Mouse (Mus musculus): ENCODE data around the gene Esf1. TPM values are rescaled to one million over a fixed set of nuclear protein-coding genes. Genes with fewer than 3 reads are reported as not detected.
A peak's percentile ranks its signal among the peaks of the same experiment; 100 is the strongest.
"Not testable (repeated sequence)": the region's sequence is repeated elsewhere in the genome, so short reads cannot be mapped to it uniquely, and the experiment has no call there.

The Esf1 gene
- 23.0 and 27.1 TPM in 2 replicates for total RNA-seq (2021)
- long read RNA-seq, experiment 1, transcript Esf1-201 (14 exons, 3,396 nt), result major isoform, 26 of 35 reads
- long read RNA-seq, experiment 1, partial matches to known transcripts, result 6 of 35 reads
- long read RNA-seq, experiment 1, other reads (novel, unspliced or antisense), result 2 of 35 reads
- long read RNA-seq, experiment 2, transcript Esf1-201 (14 exons, 3,396 nt), result major isoform, 22 of 28 reads
- long read RNA-seq, experiment 2, partial matches to known transcripts, result 5 of 28 reads
- long read RNA-seq, experiment 2, other reads (novel, unspliced or antisense), result 1 of 28 reads

DNA sequence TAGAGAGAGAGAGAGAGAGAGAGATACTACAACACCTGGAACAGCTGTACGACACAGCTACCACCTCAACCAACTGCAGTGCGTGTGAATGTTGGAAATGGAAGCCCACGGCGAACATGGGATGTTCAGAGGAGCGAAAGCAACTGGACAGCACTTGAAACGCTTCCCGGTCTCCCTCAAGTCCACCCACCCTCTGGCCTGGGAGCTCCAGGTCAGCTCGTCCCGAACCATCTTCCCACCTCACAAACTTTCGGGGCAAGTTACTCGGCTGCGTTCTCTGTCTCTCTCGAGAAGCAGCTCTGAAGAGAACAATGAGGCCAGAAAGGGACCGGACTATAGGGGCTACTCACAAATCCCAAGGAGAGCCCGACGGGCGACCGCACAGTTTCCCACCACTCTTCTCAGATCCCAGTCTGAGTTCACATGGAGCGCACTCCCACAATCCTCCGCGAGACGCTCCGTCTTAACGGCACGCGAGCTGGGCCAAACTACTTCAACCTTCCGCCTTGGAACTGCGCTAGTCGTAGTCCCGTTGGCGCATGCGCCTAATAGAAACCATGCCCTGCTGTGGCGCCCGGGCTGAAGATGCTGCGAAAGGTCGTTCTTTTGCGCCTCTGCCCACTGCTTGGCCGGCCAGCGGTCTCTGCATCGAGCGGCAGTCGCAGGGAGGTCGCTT lies at the start of gene Esf1, which contains the start of gene Ndufaf5:
TSS of gene Esf1 (minus strand) at position 438 of the 676 bp plus-strand sequence.
TSS of gene Ndufaf5 (plus strand) at position 523 of the 676 bp plus-strand sequence.
- peak; percentile 97 for DNase-seq

GRCm38 (mm10) chr2:140215965-140216364 lies 45.6 kb upstream of the Esf1 start:
- DNase-seq, result no peak

GRCm38 (mm10) chr2:140215415-140215814 lies 45.1 kb upstream of the Esf1 start:
- no peak for DNase-seq

DNA sequence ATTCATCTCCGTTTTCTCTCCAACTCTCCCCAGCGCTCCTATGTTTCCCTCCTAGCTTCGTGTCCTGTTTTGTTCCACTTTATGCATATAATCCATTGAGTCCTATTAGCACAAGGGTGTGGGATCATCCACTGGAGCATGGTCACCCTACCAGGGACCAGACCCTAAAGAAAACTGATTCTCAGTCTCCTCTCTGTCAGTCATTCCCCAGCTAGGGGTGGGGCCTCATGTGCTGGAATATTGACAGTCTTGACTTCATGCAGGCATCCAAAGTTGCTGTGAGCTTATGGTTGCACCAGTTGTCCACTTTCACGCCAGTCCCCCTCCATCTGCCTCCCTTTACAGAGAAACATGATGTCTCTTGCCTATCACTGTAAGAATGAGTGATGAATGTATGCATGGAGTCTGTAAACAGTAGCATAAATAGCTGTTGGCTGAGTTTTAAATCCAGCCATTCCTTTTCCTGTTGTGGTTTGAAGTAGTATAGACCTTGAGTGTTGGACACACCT lies 44.2 kb upstream of the Esf1 start:
- DNase-seq, result no peak

DNA sequence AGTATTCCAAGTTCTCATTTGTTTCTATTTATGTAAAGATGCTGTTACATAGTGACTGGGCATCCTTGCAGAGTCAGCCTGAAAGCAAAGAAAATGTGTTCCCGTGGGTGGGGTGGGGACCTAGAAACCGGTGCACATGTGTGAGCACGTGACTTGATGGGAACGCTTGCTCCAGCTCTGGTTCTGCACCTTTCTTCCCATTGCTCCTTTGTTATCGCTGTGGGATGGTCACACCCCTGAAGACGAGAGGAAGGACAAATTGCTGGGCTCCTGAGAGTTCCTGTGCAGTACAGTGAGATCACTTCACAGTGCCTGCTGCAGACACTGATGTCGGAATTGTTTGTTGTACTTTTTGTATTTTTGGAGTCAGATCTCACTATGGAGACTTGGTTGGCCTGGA lies 33.4 kb upstream of the Esf1 start:
- DNase-seq, result no peak

GRCm38 (mm10) chr2:140202573-140202972 lies 32.2 kb upstream of the Esf1 start:
- no peak for DNase-seq

DNA sequence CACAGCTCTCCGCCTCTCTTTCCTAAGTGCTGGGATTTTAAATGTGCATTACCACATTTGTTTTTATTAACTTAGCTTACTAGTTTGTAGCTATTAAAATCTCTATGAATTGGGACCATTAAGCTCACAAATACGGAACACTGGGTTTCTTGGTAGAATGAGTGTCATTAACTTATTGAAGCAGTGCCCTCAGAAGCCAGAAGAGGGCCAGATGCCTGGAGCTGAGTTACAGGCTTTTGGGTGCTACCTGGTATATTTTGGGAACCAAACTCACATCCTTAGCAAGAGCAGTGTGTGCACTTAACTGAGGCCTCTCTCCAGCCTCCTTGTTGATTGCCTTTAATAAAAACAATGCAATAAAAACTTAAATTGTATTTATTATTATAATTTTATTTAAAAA lies 30.3 kb upstream of the Esf1 start:
- no peak for DNase-seq

DNA sequence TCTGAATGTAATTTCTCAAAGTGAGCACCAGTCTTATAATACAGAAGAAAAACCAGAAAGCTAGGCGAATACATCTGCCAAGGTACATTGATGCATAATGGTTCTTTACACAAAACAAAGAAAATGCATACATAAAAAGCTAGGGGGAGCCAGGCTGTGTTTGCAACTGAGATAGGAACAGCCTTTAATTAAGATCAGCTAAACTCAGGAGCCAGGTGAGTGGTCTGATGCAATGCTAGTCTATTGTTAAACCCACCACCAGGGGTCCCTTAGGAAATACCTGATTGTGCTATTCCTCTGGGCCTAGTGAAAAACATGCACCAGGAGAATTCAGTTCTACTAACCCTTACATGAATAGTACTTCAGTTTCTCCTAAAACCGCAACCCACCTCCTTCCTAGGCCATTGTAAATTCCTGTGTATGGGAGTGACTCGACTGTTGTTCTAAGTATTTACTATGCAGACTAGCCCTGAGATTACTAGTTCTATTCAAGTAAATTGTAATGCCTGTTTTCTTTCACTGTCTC lies 15.4 kb upstream of the Esf1 start:
- DNase-seq, result not testable (repeated sequence)

- DNase-seq, result peak; percentile 59
These were observed 614 bp upstream of the Esf1 start for GRCm38 (mm10) chr2:140170803-140171553.

DNA sequence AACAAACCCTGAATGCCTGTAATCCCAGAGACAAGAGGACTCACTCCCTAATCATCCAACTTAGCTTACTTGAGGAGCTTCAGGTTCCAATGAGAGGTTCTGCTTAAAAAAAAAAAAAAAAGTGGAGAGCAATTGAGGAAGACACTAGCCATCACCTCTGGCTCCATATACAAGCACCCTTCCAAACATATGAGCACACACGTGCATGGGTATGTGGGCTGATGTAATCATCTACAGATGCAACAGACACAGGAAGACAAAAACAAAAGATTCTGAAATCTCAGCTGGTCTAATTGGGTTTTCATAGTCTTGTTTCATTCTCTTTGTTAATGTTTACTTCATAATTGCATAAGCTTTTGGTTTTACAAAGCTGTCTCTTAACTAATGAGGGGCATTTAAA lies 1.3 kb downstream of the Esf1 start:
- DNase-seq, result no peak

GRCm38 (mm10) chr2:140163351-140163854 lies 7.0 kb downstream of the Esf1 start:
- DNase-seq, result no peak

GRCm38 (mm10) chr2:140159186-140159730 lies 11.1 kb downstream of the Esf1 start:
- no peak for DNase-seq

GRCm38 (mm10) chr2:140151743-140152142 lies 18.6 kb downstream of the Esf1 start, which contains the start of gene Gm17374:
Gene Gm17374 (plus strand): TSS chr2:140152043.
- not testable (repeated sequence) for DNase-seq

- DNase-seq, result no peak
These were observed 44.8 kb downstream of the Esf1 start for GRCm38 (mm10) chr2:140125516-140125915.

DNA sequence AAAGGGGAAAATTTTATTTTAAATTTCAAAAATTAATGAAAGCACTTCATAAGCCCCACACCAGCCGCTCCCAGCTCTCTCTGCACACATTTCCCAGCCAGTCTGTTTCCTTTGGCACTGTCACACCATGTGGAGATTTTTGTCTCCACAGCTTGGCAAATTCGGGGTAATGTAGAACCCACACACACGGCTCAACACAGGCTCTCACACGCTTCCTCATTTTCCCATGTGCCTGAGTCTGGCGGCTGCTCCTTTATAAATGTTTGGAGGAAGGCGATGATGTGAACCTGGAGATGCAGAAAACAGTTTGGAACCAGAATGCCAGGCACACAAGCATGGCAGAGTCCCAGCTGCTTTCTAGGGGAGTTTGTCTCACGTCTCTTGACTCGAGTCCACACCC lies 56.5 kb downstream of the Esf1 start:
- DNase-seq, result no peak

- no peak for DNase-seq
These were observed 61.4 kb downstream of the Esf1 start for GRCm38 (mm10) chr2:140108945-140109344.

DNA sequence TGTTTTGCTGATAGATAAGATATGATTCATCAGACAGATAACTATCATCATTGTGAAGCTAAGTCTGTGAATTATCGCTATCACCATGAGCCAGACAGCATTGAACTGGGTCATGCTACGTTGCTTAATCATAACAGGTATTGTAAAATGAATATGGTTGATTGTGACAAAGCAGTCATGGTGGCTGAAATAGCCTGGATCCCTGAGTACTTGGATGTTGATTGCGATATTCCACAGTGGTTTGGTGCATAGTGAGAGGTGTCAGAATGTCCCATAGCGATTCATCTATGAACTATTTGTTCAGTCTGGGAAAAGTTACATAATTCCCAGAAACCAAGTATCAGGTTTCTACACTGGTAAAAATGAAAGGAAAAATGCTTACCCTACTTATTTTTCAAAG lies 62.7 kb downstream of the Esf1 start:
- no peak for DNase-seq

DNA sequence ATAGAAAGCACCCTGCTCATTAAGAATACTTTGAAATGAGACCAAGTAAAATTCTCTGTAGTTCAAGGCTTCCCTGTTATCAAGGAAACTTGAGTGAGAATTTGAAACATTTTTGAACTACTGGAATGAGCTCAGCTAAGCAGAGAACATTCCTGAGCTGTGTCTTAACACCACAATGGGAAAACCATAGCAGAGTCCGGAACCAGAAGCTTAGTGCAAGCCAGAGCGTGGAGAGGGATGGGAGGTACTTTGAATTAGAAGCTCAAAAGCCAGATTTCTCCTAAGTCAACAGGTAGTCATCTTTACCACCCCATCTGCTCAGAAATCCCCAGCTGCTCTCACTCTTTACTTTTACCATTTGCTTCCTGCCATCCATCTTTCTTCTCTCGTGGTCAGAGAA lies 65.4 kb downstream of the Esf1 start:
- DNase-seq, result no peak

DNA sequence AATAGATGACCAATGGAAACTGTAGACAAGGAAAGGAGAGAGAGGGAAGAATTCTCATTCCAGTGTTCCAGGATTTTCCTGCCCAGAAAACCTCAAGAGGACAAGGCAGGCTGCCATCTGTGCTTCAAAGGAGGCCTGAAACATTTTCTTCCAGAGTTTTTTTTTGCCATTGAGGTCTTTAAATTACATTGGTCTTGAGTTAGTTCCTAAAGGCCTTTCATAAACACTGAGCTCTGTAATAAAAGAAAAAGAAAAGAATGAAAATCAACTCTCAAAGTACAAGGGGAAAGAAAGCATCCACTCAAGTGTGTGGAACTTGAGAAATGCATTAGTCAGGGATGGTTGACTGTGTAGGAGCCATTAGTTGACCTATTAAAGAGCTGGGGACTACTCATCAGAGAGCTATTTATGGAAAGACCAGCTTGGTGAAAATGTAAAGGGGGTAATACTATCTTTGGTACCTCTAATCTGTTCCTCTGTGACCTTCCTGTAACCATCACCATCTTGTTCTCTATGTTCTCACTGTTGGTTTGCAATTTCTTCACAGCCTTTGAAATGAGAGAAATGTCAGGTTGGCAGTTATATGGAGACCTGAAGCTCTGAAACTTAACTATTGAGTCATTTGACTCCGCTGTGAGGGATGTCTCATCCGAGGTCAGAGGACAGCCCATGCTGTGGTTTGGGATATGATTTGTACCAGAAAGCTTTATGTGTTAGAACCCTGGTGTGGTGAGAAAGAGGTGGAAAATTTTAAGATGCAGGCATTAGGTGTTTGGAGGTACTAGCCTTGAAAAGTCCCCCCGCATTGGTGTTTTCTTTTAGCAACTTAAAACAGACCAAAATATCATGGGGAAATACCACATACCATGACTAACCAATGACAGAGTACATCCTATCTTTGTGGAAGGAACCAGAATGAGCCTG lies 69.6 kb downstream of the Esf1 start:
- DNase-seq, result no peak

DNA sequence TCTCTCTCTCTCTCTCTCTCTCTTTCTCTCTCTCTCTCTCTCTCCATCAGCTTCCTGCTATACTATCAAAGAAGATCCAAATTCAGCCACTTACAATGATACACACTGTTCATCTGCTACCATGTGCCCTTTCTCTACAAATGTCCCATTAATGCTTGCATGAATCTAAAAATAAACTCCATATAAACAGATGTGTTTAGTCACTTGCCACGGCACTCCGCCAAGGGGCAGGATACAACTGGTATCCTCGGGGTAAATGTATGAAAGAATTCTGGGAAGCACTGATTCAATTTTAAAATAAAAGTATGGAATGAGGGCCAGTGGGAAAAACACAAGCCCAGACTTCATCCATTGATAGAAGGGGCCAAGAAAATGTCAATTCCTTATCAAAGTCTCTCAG lies 70.4 kb downstream of the Esf1 start:
- no peak for DNase-seq

- DNase-seq, result no peak
These were observed 73.2 kb downstream of the Esf1 start for GRCm38 (mm10) chr2:140097131-140097591.
